Comparison of ENCODE assay signal across 10 mouse cellular contexts in the genomic region with DNA sequence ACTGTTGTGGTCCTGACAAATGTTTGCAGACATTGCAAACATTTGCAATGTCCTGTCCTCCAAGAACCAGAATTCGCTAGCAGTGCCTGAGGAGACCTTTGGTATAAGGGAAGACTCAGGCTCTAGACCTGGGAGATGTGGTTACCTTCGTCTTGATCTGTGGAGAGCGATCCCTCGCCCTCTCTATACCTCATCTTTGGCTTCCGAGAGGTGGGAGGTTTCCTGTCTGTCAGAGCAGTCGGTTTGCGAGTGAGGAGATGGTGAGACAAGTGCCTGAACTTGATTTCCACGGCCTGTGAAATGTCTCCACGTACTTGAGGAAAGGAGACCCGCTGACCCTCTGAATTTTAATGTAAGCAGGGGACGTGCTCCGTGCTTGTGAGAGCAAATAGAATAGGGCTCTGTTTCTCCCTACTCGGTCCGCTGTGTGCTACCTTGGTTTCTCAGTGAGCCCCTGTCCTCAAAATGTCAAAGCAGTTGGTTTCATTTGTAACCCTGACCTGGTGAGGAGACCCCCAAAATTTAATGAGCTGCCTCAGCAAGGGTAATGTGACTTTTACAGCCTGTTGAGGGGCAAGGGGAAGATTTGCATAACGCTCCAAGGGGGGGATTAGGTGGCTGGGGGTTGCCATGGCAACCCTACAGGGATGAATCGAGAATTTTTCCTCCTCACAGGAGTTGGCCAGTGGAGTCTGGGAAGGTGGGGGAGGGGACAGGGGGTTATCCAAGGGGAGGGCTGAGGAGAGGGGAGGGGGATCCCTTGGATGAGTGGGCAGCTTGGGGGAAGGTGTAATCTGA. TPM values are rescaled to one million over a fixed set of nuclear protein-coding genes. Genes with fewer than 3 reads are reported as not detected.
DNase-seq lines count a peak whose midpoint lies in the region; ATAC-seq lines count a peak whose summit lies in the region.
"Had no signal": no experiment of that assay in that cellular context is flagged by ENCODE, and none has a peak within 500 bp of the region (broad histone marks: within the 10 kb centered on the region; RNA-seq: fewer than 3 reads in every experiment).

No protein-coding gene starts in this region.

- WGBS in embryonic facial prominence, embryonic 12.5 days = 9% methylated on average over 16 of the region's 16 CpGs

- no peak overlapping the region for H3K9ac ChIP-seq in embryonic facial prominence, embryonic 12.5 days

- peak; percentile 62 for DNase-seq in left cerebral cortex, postnatal 4 days
- DNase-seq in left cerebral cortex, adult 8-10 months (ENCODE audit: low spot score in 2 of 2) = no peak
- peak; percentile 70 for DNase-seq in hindlimb bud, embryonic 11.5 days (ENCODE audit: extremely low spot score, low read depth, low spot score)
- DNase-seq in neural tube, embryonic 10.5 days (ENCODE audit: extremely low spot score, low spot score) = peak; percentile 74
- DNase-seq in gastrocnemius, postnatal 10 days = no peak
- no peak for DNase-seq in adrenal gland, postnatal 36 days
- DNase-seq in kidney, adult 9 months = no peak
- DNase-seq: adrenal gland, postnatal 14 days had no signal

- peak overlapping the region; percentile 21 for H3K4me2 ChIP-seq in embryonic facial prominence, embryonic 12.5 days (replicated peaks)

- no peaks in the 10 kb centered on the region for H3K9me3 ChIP-seq in embryonic facial prominence, embryonic 12.5 days

- peaks cover 94% of the 10 kb centered on the region for H3K4me1 ChIP-seq in embryonic facial prominence, embryonic 12.5 days

- ATAC-seq in embryonic facial prominence, embryonic 12.5 days (ENCODE audit: insufficient number of reproducible peaks, insufficient read depth, low FRiP score, low TSS enrichment) = no peak

- intact Hi-C loops in left cerebral cortex, postnatal 4 days (cut with DNase I) = no loop called here

- no peak overlapping the region for H3K4me3 ChIP-seq in embryonic facial prominence, embryonic 12.5 days
- H3K4me3 ChIP-seq: erythroblast, embryonic 14.5 days had no signal

- peaks cover 40% of the 10 kb centered on the region for H3K36me3 ChIP-seq in embryonic facial prominence, embryonic 12.5 days

- no peaks in the 10 kb centered on the region for H3K27me3 ChIP-seq in embryonic facial prominence, embryonic 12.5 days

- no peak overlapping the region for H3K27ac ChIP-seq in embryonic facial prominence, embryonic 12.5 days

RNA-seq across cellular contexts. Expression of a gene that starts 12.7 kb away (rescaled TPM):
- total RNA-seq in left cerebral cortex, postnatal 4 days (2021) = 100 to 1,000 TPM; 102 to 112 TPM
- total RNA-seq in left cerebral cortex, adult 8-10 months (2022) = 10 to 100 TPM; 37.4 to 53.8 (median 44.7) TPM
- polyA plus RNA-seq in embryonic facial prominence, embryonic 12.5 days (2016; fragmentation: Nextera tagmentation; extraction: Ambion mirVana) = 51.8 and 58.3 TPM in 2 replicates
- total RNA-seq in gastrocnemius, postnatal 10 days (2021) = 10 to 100 TPM; 20.5 to 25.6 TPM
- total RNA-seq in adrenal gland, postnatal 36 days (2021) = 100 to 1,000 TPM; 121 to 144 TPM

Comparison
In these comparisons a context has a peak if more than half of its experiments do, and no peak if none do; other contexts are left out.
1. DNase-seq: peak in left cerebral cortex, postnatal 4 days (single experiment), hindlimb bud, embryonic 11.5 days (single experiment) and neural tube, embryonic 10.5 days (single experiment); none in left cerebral cortex, adult 8-10 months (0 of 2), gastrocnemius, postnatal 10 days (single experiment), adrenal gland, postnatal 36 days (0 of 2) and kidney, adult 9 months (single experiment).